8 mouse cellular contexts compared by ENCODE assay signal in genomic region chr6:67142179-67142578, GRCm38 (mm10).
DNase-seq lines count a peak whose midpoint lies in the region; ATAC-seq and TF ChIP-seq lines count a peak whose summit lies in the region.

No protein-coding gene starts in this region.

- no peak for ATAC-seq in heart, embryonic 11.5 days (replicated peaks; ENCODE audit: insufficient number of reproducible peaks, low FRiP score, low TSS enrichment)
- no peak for ATAC-seq in forebrain, embryonic 12.5 days (ENCODE audit: low FRiP score)

- peaks cover 3% of the 10 kb centered on the region; the same call in 1 of the 2 replicates for H3K4me1 ChIP-seq in heart, embryonic 11.5 days (ENCODE audit: control insufficient read depth, insufficient read depth, low read length)
- H3K4me1 ChIP-seq in bone marrow macrophage, adult 2 months (ENCODE audit: control insufficient read depth, insufficient read depth, low read length): peaks cover 38% of the 10 kb centered on the region
- H3K4me1 ChIP-seq in forebrain, embryonic 12.5 days: no peaks in the 10 kb centered on the region

- H3ac ChIP-seq in C2C12 (ENCODE audit: control insufficient read depth, insufficient read length, low read depth): no peak overlapping the region

- DNase-seq in heart, adult 11 months: peak; percentile 88
- DNase-seq in gastrocnemius, postnatal 14 days: peak; percentile 55
- DNase-seq in left cerebral cortex, postnatal 36 days (ENCODE audit: low spot score in 2 of 2): peak; percentile 18 to 26
- DNase-seq in spleen, adult 12 weeks (ENCODE audit: low spot score): peak; percentile 31

- H3K27me3 ChIP-seq in heart, embryonic 11.5 days (ENCODE audit: control insufficient read depth, insufficient read depth, low read length): peaks cover 47% of the 10 kb centered on the region
- no peaks in the 10 kb centered on the region for H3K27me3 ChIP-seq in C2C12 (ENCODE audit: control insufficient read depth, insufficient read depth, insufficient read length)
- H3K27me3 ChIP-seq in forebrain, embryonic 12.5 days: no peaks in the 10 kb centered on the region

- TF ChIP-seq CTCF in C2C12 (IDR thresholded peaks at IDR 0.05; ENCODE audit: control insufficient read depth, insufficient read depth, insufficient read length): peak; percentile 44
- peak; percentile 67; the same call in 1 of the 2 replicates for TF ChIP-seq CTCF in bone marrow macrophage, adult 2 months (IDR thresholded peaks at IDR 0.05; ENCODE audit: low read depth, low read length)

- no peak overlapping the region for H3K4me3 ChIP-seq in heart, embryonic 11.5 days (ENCODE audit: low read depth, low read length)
- no peak overlapping the region for H3K4me3 ChIP-seq in C2C12 (ENCODE audit: insufficient read depth, poor library complexity, severe bottlenecking)
- no peak overlapping the region for H3K4me3 ChIP-seq in bone marrow macrophage, adult 2 months (ENCODE audit: insufficient read depth, low read length)
- no peak overlapping the region for H3K4me3 ChIP-seq in forebrain, embryonic 12.5 days (replicated peaks)

- H3K9me3 ChIP-seq in heart, embryonic 11.5 days (replicated peaks; ENCODE audit: control insufficient read depth, low read length): no peaks in the 10 kb centered on the region
- no peaks in the 10 kb centered on the region for H3K9me3 ChIP-seq in forebrain, embryonic 12.5 days

- TF ChIP-seq POLR2A in bone marrow macrophage, adult 2 months (IDR thresholded peaks at IDR 0.05; ENCODE audit: borderline replicate concordance, low read depth, low read length): no peak

- no peak overlapping the region for H3K4me2 ChIP-seq in heart, embryonic 11.5 days
- no peak overlapping the region for H3K4me2 ChIP-seq in forebrain, embryonic 12.5 days

- H3K9ac ChIP-seq in heart, embryonic 11.5 days (ENCODE audit: low read depth, low read length): no peak overlapping the region
- H3K9ac ChIP-seq in forebrain, embryonic 12.5 days: no peak overlapping the region

- no peaks in the 10 kb centered on the region for H3K79me2 ChIP-seq in C2C12 (ENCODE audit: control insufficient read depth, insufficient read depth)

- intact Hi-C loops in gastrocnemius, postnatal 14 days (cut with DNase I; ENCODE audit: low total_unique reads): no loop called here
- intact Hi-C loops in left cerebral cortex, postnatal 36 days (cut with DNase I): no loop called here

- no peaks in the 10 kb centered on the region for H3K79me3 ChIP-seq in C2C12 (ENCODE audit: low read depth)

- WGBS in heart, embryonic 11.5 days (ENCODE audit: insufficient replicate concordance): 33% methylated on average over 4 of the region's 4 CpGs
- WGBS in forebrain, embryonic 12.5 days: 38% methylated on average over 4 of the region's 4 CpGs

- H3K36me3 ChIP-seq in heart, embryonic 11.5 days (ENCODE audit: control insufficient read depth, insufficient read depth, low read length): no peaks in the 10 kb centered on the region
- no peaks in the 10 kb centered on the region for H3K36me3 ChIP-seq in C2C12 (ENCODE audit: control insufficient read depth, insufficient read depth)
- H3K36me3 ChIP-seq in forebrain, embryonic 12.5 days (replicated peaks): no peaks in the 10 kb centered on the region

- no peak overlapping the region for H3K27ac ChIP-seq in heart, embryonic 11.5 days (ENCODE audit: low read depth, low read length)
- no peak overlapping the region for H3K27ac ChIP-seq in bone marrow macrophage, adult 2 months (ENCODE audit: insufficient read depth, low read depth, low read length)
- H3K27ac ChIP-seq in forebrain, embryonic 12.5 days: no peak overlapping the region

TF ChIP-seq in C2C12, 6 proteins besides CTCF, POLR2A, EP300 and RAD21:
- TF ChIP-seq FOSL1 (IDR thresholded peaks at IDR 0.05; ENCODE audit: insufficient read depth, low read length, poor library complexity, severe bottlenecking) (no peak), MYOG (IDR thresholded peaks at IDR 0.05; ENCODE audit: control insufficient read depth, extremely low read depth, insufficient read length) (no peak), MYOD1 (IDR thresholded peaks at IDR 0.05; ENCODE audit: control insufficient read depth, insufficient read length, low read depth) (no peak), MAX (IDR thresholded peaks at IDR 0.05) (no peak), USF1 (IDR thresholded peaks at IDR 0.05; ENCODE audit: low read depth) (no peak), CEBPB (IDR thresholded peaks at IDR 0.05; ENCODE audit: low read depth) (no peak)

Comparison
In these comparisons a context has a peak if more than half of its experiments do, and no peak if none do; other contexts are left out.
1. DNase-seq: peak in every context shown above with its lines; median percentile 88 in heart, adult 11 months; 55 in gastrocnemius, postnatal 14 days; 31 in spleen, adult 12 weeks; 22 in left cerebral cortex, postnatal 36 days.